Mouse (Mus musculus) spleen, embryonic (tissue): ENCODE measurements around the gene Stn1.

Experiments used
- CTCF ChIA-PET: fragments of 350-600 bp; sonication (Branson Sonifier 250); formaldehyde crosslinking; loops from one replicate; lab custom pipeline; 2022; lab: Charles Lee

The Stn1 gene

DNA sequence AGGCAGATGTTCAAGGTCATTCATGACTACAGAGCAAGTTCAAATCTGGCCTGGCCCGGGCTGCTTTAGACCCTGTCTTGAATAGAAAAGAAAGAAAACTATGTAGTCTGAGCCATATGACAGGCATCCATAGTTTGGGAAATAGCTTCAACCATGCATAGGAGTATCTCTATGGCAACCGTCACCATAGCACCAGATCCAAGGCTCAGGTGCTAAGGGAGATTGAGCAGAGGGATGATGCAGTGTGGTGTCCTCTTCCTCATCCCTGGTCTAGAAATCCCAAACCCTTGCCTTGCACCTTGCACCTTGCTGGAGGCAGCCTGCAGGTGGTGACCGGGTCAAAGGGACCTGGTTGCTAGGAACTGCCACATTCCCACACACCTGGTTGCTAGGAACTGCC, 53.2 kb downstream of the Stn1 start:
- CTCF ChIA-PET, result interaction anchor here (0.6 to 1.0 kb wide), 2 partner anchors 128 to 204 kb away, joined by 3 read pairs; no protein-coding TSS in a partner anchor

DNA sequence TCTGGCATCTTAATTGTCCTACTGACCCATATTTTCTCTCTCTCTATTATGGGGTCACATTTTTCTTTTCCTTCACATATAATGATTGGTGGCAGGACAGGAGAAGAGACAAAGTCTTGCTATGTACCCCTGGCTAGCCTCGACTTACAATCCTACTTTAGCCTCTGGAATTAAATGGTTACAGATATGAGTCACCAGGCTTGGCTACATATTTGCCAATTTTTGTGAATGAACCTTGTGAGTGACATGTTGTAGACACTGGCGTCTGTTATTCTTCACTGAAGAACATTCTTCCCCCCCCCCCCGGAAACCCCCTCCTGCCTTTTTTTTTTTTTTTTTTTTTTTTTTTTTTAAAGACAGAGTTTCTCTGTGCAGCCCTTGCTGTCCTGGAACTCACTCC, 54.0 kb downstream of the Stn1 start:
- CTCF ChIA-PET, result no interaction called here

- CTCF ChIA-PET, result interaction anchor here (0.7 kb wide), 1 partner anchor 345 kb away, joined by 10 read pairs; no protein-coding TSS in a partner anchor
These were observed 63.9 kb downstream of the Stn1 start for GRCm38 (mm10) chr19:47473453-47473852.

- CTCF ChIA-PET, result interaction anchor here (0.5 kb wide), 1 partner anchor 259 kb away, joined by 4 read pairs; the partner anchor contains the start of gene Sfr1
These were observed 64.4 kb downstream of the Stn1 start for GRCm38 (mm10) chr19:47472881-47473400.

- CTCF ChIA-PET, result no interaction called here
These were observed 65.5 kb downstream of the Stn1 start for GRCm38 (mm10) chr19:47471808-47472207.

DNA sequence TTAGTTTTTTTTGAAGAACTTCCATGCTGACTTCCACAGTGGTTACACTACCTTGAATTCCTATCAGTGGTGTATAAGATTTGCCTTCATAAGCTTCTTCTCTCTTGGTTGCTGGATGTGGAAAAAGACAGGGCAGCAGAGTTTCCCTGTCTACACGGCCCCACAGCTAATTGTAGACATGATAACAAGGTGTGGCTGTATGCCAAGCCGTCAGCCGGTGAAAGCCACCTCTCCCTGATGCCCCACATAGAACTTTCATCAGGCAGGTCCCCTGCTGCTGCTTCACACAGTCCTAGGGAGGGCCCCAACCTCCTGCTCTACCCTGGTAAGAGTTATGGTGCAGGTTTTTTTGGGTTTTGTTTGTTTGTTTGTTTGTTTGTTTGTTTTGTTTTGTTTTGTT, 68.6 kb downstream of the Stn1 start:
- CTCF ChIA-PET, result no interaction called here

- CTCF ChIA-PET, result no interaction called here
These were observed 70.5 kb downstream of the Stn1 start for GRCm38 (mm10) chr19:47466775-47467174.

- CTCF ChIA-PET, result interaction anchor here (0.7 to 1.3 kb wide), 4 partner anchors 20 to 1579 kb away, joined by 3 to 4 read pairs (median 3); no protein-coding TSS in a partner anchor
These were observed 71.8 kb downstream of the Stn1 start for GRCm38 (mm10) chr19:47465467-47465866.

- CTCF ChIA-PET, result interaction anchor here (0.7 to 1.6 kb wide), 5 partner anchors 19 to 1579 kb away, joined by 3 to 5 read pairs (median 3); no protein-coding TSS in a partner anchor
These were observed 72.7 kb downstream of the Stn1 start, which contains the start of gene Sh3pxd2a for GRCm38 (mm10) chr19:47464304-47465241. Gene Sh3pxd2a (minus strand): TSS chr19:47464401.

DNA sequence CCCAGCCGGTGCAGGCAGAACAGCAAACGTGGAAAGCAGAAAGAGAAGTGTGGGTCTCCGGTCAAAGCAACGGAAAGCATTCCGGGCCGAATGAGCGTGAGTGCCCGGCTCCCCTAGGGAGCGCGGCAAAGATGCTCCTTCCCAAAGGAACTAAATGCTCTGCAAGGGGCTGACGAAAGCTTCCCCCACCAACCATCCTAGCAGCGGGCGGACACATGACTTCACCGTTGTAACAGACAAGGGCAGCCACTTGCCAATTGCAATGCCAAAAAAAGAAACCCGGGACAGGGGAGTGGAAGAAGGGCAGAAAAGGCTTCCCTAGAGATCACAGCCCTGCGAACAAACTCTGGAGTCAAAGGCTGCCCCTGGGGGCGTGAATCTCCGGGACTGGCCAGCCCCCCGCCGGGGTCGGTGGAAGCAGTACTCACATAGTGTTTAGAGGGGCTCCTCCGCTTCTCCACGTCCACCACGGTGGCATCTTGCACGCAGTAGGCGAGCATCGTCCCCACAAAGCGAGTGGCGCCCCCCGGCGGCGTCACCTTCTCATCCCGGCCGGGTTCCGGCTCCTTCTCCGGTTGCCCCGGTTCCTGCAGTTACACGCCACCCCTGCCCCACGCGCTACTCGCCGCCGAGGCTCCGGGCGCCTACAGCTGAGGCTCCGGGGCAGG, 73.5 kb downstream of the Stn1 start:
- CTCF ChIA-PET, result interaction anchor here (0.6 to 1.6 kb wide), 3 partner anchors 107 to 427 kb away, joined by 3 to 5 read pairs (median 3); no protein-coding TSS in a partner anchor

GRCm38 (mm10) chr19:47463206-47463605, 74.1 kb downstream of the Stn1 start:
- CTCF ChIA-PET, result interaction anchor here (0.6 to 1.6 kb wide), 3 partner anchors 106 to 428 kb away, joined by 3 to 5 read pairs (median 3); no protein-coding TSS in a partner anchor

DNA sequence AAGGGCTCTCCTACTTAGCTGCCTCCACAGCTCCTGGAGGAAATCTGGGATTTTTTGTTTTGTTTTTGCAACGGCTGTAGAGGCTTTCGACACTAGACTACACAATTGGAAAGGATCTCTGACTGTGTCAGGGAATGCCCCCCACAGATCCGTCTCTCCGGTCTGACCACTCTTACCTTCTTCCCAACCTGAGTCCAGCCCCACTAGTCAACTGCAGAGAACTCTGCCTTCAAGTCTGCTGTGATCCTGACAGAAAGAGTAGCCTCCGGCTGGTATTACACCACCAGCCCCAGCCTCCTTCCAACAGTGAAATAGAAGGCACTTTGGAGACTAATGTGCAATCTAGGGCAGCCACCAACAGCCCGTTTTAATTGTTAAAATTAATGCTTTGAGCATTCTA, 74.6 kb downstream of the Stn1 start:
- CTCF ChIA-PET, result interaction anchor here (0.7 to 1.6 kb wide), 2 partner anchors 106 to 209 kb away, joined by 3 to 5 read pairs; no protein-coding TSS in a partner anchor

GRCm38 (mm10) chr19:47461838-47462237, 75.5 kb downstream of the Stn1 start:
- CTCF ChIA-PET, result no interaction called here

GRCm38 (mm10) chr19:47461386-47461785, 75.9 kb downstream of the Stn1 start:
- CTCF ChIA-PET, result interaction anchor here (1.0 kb wide), 1 partner anchor 105 kb away, joined by 4 read pairs; no protein-coding TSS in a partner anchor

DNA sequence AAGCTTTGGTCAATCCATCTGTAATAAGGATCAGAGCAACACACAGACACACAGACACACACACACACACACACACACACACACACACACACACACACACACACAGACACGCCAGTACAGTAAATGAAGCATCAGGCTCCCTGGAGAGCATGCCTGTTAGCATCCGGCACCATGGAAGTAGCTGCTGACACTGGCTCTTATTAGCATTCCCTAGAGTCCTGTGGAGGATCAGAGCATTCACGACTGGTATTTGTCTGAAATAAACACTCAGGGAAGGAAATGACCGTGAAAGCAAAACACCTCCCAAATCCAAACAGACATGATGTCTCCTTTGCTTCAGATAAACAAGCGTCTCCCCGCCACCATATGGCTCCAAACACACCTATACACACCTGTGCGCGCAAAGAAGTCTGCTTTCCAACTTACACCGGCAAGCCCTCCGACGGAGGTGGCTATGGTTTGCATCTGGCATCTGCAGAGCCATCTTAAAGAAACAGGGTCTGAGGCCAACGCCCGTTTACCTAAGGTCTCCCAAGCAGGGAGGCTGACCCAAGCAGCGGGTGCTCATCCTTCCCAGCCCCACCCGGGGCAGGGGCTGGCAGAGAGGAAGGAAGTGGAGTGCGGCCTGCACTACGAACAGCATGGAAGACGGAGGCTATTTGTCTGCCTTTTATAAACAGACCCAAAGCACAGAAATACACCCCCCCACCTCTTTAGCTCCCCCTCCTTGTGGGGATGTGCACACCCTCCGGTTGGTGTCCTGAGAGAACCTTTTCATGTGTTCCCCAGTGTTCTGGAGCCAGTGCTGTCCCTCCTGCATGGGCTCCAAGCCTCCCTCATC, 77.0 kb downstream of the Stn1 start:
- CTCF ChIA-PET, result interaction anchor here (1.0 kb wide), 1 partner anchor 104 kb away, joined by 4 read pairs; no protein-coding TSS in a partner anchor

- CTCF ChIA-PET, result interaction anchor here (0.6 kb wide), 1 partner anchor 13 kb away, joined by 3 read pairs; no protein-coding TSS in a partner anchor
These were observed 78.1 kb downstream of the Stn1 start for GRCm38 (mm10) chr19:47459214-47459613.

GRCm38 (mm10) chr19:47458504-47459161, 78.7 kb downstream of the Stn1 start:
- CTCF ChIA-PET, result interaction anchor here (0.6 to 1.0 kb wide), 3 partner anchors 10 to 30 kb away, joined by 3 to 4 read pairs (median 3); no protein-coding TSS in a partner anchor

DNA sequence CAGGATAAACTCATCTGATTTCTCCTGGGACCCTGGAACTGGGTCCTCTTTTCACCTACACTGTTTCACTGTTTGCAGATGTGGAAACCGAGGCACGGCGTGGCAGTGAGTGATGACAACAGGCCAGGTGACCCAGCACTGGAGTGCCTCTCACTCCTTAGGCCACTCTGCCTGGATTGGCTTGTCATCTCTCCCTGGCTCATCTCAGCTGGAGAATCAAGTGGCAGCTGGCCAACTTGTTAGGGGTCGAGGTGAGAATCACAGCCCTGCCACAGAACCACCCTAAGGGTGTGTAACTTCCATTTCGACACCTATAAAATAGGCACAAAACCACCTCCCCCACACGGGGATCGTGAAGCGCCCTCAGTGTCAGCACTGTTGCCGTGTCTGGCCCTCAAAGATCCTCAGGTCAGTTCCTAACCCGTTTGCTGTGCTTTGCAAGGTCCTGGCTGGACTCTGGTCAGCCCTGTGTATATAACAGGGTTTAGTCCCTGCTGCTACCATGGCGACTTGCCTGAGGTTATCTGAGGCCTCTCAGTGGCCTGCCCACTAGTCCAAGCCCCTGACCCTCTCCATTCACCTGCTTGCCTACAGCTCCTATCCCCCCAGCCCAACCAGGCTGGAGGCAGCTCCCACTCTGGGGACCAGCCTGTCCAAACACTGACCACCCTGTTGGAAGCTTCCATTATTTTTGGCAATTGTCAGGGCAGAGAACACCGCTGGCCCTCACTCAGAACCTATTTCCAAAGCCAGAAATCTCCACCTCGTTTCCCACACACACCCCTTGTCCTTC, 79.4 kb downstream of the Stn1 start:
- CTCF ChIA-PET, result interaction anchor here (0.7 to 1.0 kb wide), 2 partner anchors 10 to 29 kb away, joined by 3 to 4 read pairs; no protein-coding TSS in a partner anchor

DNA sequence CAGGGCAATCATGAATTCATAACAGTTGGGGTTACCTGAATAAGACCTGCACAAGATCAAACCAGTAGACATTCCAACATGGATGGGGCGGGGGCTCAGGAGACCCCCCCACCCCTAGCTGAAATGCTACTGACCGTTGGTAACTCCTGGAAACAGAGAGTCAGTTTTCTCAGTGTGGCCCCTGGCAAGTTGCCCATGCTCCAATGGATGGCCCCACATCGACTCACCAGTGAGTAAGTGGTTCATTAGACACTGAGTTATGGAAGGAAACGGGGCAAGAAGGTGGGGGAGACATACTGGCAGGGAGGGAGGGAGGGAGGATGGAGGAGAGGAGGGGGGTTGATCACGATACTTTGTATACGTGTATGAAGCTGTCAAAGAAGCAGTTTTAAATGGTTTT, 81.3 kb downstream of the Stn1 start:
- CTCF ChIA-PET, result interaction anchor here (0.6 to 0.7 kb wide), 3 partner anchors 31 to 725 kb away, joined by 3 to 4 read pairs (median 3); no protein-coding TSS in a partner anchor
